Mouse (Mus musculus): ENCODE results near the gene Rbfox3.
A peak's percentile ranks its signal among the peaks of the same experiment; 100 is the strongest.

Gene Rbfox3

DNA sequence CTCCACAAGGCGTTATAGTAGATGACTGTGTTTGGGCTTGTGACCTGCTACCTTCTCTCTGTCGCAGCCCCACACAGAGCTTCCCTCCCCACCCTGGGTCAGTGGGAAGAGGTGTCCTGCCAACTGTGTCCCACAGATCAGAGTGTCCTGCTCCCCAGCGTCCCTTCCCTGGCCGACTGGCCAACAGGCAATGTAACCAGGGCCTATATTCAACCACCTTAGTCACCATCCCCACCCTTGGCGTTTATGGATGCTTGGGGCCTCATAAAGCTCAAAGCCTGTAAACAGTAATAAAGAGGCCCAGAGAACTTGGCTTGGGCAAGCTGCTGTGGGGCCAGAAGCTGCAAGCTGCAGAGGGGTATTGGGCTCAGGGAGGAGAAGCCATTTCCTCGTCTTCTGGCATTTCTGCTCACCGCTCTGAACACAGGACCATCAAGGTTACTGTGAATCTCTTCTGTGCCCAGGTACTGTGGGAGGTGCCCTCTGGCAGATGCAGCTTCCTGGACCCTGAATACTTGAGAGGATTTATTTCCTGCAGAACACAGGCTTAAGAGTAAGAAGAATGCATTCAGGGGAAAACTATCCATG is 435.8 kb downstream of the Rbfox3 start:
- no peak for DNase-seq (ENCODE audit: low spot score)

DNA sequence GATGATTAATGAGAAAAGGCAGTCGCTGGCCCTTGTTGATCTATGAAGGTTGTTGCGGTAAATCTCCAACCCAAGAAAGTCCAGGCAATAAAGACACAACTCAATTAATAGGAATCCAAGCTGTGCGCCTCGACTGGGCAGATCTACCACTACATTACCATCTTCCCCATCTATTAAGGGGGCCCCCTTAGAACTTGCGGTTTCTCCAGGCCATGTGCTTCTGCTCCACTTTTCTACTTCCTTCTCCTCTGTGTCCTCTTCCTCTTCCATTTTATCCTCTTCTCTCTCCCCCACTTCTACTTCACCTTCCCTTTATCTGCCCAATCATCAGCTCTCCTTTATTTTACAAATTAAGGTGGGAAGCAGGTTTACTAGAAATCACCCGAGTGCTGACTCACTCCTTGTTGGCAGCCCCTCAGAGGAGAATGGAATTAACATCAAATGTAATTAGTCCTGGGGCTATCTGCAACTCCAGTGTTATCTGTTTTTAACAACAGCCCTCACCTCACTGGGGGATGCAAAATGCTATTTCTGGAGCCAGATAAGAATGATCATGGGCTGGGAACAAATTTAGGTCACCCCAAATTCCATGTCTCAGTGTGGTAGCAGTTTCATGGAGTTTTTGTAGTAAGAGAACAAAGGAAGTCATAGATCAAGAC is 437.4 kb downstream of the Rbfox3 start:
- no peak for DNase-seq (ENCODE audit: low spot score)

DNA sequence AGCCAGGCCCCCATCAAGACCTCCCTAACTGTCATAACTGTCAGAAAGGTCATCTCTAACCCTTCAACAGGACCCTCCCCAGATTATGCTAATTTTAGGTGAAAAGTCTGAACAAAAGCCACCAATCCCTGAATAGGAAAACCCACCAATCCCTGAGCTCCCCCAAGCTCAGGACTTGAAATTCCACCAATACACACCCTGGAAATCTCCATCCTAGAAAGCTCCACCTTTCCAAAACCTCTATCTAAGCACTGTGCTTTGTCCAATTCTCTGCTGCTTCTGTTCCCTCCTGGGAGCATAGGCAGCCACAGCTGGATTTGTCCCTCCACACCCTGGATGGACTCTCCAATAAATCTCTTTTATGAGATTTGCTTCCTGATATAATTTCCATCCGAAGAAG is 438.2 kb downstream of the Rbfox3 start:
- no peak for DNase-seq (ENCODE audit: low spot score)

DNA sequence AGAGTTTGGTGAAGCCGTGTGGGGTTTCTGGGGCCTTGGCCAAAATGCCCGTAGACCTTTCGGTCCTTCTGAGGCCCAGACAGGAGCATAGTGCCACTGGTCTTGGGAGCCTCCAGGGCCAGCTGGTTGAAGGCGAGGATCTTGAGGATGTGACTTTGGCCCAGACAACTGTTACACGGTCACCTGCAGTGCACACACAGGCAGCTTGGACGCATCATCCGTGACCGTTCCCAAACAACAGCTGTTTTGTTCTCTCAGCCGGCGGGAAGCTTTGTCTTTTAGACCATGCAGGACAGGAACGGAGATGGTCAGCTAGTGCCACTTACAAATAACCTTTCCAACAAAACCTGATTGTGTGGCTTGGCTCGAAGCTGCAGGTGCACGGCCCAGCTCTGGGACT is 439.7 kb downstream of the Rbfox3 start:
- DNase-seq (ENCODE audit: low spot score): no peak

DNA sequence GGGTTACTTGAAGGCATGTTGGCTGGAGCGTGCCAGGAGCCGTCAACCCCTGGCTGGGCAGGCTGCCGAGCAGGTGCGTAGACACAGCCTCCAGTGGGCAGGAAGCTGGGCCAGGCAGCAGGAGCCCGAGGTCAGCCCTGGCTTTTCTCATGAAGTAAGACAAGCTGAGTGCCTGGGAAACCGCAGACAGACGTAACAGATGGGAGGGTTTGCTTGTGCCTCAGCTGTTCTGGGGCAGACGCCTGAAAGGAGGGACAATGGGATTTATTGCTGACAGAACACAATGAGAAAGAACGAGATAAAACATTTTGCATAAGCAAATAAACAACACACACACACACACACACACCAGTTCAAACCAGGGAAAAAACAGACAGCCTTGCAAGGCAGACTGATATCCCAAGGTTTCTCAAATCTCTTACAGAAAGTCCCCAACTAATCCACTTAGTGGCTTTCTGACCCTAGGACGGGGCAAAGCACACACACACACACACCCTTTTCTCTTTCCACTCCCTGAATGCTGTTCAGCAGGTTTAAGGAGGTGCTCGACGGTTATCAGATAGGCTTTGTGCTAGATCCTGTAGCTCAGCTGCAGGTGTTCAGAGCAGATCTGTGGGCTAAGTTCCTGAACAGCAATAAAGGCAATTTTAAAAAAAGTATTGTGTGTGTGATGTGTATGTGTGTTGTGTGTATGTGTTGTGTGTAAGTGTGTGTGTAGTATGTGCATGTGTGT is 441.0 kb downstream of the Rbfox3 start:
- no peak for DNase-seq (ENCODE audit: low spot score)

DNA sequence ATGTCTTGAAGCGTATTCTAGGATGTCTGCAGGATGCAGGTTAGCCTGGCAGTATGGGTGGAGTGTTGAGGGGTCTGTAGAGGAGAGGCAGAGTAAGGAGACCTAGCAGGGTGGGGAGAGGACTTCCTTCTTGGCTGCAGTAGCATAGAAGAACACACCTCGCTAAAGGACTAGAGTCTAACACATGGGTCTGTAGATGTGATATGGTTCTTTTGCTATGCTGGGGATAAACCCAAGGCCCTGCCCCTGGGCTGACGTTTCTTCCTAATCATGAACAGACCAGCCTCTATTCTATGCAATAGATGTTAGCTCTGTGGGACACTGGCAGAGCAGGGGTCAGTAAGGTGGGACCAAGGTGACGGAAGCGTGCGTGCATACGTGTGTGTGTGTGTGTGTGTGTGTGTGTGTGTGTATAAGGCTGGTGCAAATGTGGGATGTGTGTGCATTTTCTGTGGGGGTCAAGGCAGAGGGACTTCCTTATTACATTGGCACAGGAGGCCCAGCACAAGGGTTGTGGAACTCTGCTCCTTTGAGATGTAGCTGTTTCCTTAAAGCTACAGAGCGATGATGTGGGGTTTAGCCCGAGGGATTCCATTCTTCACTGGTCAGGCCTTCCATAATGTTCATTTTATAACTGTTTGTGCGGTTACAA is 441.8 kb downstream of the Rbfox3 start:
- no peak for DNase-seq (ENCODE audit: low spot score)

DNA sequence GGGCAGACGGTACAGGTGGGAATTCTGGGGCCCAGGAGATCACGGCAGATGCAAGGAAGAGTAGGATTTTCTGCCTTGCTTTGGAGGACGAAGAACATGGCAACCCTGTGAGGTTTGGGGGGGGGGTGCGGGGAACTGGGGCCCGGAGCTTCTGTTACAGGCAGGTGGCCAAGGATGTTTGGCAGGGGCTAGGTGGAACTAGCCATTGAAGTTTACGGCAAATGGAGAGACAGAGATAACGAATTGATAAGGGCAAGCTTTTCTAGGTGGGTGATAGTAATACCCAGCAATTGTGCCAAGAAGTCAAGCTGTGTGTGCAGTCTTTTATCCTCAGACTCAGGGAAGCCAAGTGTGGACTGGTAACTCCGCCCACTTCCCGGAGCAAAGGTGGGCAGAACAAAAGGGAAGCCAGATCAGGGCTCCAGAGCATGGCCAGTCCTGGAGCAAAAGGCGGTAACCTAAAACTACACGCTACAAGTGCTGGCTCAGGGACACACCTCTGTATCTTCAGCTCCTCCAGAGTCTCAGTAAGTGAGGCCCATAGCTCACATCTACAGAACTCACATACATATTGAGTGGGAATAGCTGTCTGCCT is 443.9 kb downstream of the Rbfox3 start:
- DNase-seq (ENCODE audit: low spot score): no peak

DNA sequence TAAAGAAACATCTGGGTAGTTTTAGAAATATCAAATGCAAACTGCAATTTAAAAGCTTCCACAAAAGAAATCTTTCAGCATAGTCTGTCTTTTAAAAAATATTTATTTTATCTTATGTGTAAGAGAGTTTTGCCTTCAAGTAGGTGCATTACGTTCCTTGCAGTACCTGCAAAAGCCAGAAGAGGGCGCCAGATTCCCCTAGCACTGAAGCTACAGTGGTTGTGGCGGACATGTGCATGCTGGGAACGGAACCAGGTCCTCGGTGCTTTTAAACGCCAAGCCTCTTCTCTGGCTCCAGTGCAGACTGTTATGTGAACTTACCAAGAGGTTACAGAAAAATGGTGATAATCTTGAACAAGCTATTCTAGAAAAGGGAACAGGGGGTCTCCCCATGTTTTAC is 451.1 kb downstream of the Rbfox3 start:
- DNase-seq (ENCODE audit: low spot score): no peak

DNA sequence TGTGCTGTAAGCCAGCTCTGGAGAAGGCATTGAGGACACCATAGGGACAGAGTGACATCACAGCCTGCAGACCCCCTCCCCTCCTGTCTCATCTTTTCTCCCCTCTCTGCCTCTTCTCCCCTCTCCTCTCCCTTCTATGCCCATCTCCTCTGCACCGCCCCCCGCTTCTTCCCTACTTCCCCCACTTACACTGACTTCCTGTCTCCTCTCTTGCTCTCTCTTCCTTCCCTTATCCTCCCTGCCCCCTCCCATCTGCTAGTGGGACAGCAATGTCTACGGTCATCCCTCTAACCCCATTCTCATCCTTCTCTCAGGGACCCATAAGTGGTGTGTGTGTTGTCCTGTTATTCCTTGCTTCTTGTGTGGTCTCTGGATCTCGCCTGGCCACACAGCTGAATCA is 451.9 kb downstream of the Rbfox3 start:
- no peak for DNase-seq (ENCODE audit: low spot score)

DNA sequence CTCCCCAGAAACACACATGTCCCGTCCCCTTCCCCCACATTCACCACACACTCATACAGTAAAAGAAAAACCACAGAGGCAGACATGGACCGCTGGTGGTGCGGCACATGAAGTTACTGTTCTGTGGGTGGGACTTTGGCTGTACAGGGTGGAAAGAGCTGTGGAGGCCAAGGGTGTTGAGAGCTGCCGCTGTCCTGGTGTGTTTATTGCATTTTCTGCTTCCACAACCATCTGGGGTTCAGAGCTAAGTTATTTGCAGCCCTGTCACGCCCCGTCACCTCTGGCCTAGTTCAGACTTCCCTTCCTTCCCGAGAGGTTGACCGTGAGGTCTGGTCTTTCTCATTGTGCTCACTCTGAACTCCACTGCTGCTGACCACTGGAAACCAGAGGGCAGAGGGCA is 452.3 kb downstream of the Rbfox3 start:
- DNase-seq (ENCODE audit: low spot score): no peak

DNA sequence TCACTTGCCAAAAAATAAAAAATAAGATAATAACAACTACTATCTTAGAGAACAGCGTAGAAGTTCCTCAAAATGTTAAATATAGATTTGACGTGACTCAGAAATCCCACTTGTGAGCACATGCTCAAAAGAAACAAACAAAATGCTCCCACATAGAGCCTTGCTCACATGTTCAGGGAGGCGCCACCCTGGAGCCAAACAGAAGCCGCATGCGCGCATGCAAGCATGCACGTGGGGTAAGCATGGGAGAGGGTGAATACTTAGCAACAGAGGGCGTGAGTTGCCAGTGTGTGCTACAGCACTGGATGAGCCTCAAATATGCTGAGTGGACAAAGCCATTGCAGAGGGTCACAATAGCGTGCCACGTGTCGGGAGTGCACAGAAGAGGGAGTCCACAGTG is 454.5 kb downstream of the Rbfox3 start:
- peak; percentile 48 for DNase-seq (ENCODE audit: low spot score)

DNA sequence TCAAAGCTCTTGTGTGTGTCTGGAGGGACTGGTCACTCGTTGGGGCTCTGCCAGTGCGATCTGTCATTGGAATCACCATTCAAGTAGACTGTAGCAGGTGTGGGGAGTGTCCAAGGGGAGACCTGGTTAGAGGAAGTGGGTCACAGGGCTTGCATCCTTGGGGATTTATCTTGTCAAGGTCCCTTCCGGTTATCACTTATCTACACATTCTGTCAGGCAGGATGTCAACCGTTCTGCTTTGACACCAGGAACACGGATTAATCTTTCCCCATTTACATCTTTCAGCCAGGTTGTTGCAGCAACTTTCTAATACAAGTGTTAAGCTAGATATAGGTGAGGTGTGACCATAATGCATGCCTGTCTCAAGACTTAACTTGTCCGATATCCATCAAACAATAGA is 455.6 kb downstream of the Rbfox3 start:
- no peak for DNase-seq (ENCODE audit: low spot score)

DNA sequence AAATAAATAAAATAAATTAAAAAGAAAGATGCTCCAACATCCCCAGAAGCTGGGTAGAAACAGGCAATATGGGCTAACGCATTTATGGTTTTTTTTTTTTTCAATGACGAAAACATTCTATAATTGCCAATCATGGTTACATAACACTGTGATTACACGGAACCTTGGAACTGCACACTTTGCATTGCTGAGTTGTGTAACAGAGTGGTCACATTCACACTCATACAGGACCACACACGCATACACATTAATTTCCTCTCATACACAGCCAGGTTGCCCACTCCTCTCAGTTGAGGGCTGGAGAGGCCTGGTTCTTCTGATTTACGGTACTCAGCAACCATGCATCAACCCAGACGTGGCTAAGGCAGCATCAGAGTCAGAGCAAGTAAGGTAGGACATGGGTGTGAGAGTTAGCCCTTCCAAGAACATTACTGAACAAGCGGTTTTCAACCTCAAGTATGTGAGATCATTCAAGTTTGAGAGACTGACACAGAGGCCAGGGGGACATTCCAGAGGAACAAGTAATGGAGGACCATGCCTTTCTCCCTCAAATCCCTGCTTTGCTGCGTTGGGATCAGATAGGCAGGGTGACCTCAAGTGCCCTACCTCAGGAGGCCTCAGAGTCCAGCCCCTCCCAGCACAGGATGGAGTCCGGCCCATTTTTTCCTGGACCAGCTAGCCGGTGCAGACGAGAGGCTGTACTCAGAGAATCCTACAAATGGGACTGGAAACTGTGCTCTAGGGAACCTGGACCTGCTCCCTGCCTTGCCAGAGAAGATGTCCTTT is 457.3 kb downstream of the Rbfox3 start:
- DNase-seq (ENCODE audit: low spot score): no peak

DNA sequence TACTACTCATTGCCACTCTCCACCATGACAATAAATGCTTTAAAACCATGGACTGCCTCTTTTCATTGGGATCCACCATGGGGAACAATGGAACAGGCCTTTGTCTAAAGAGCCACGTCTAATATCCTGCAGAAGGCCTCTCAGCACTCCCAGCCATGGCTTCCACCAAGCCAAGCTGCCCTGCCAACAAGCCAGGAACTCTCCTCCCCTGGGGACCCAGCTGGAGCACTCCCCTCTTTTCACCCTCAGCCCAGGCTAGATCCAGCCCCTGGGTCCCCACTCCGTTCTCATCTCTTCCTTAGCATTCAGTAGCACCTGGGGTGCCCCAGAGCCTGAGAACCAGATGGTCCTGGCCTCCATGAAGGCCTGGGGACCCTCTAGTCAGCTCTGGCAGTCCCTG is 458.4 kb downstream of the Rbfox3 start:
- no peak for DNase-seq (ENCODE audit: low spot score)

DNA sequence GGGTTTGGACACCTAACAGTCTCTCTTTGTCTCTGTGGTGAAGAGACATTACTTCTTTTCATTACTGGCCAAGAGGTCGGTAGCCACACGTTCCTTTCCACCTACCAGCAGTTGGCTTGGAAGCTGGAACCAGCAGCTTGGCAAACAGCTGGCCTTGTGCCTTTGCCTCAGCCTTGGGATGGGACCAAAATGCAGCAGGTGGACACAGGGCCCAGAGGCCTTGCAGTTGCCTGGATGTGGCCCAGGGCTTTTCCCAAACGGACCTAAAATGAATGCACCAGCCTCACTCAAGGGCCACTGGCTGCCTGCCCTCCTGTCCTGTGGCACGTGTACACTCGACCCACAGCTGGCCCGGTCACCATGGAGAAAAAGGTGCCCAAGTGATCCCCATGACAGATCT is 460.2 kb downstream of the Rbfox3 start:
- no peak for DNase-seq (ENCODE audit: low spot score)

DNA sequence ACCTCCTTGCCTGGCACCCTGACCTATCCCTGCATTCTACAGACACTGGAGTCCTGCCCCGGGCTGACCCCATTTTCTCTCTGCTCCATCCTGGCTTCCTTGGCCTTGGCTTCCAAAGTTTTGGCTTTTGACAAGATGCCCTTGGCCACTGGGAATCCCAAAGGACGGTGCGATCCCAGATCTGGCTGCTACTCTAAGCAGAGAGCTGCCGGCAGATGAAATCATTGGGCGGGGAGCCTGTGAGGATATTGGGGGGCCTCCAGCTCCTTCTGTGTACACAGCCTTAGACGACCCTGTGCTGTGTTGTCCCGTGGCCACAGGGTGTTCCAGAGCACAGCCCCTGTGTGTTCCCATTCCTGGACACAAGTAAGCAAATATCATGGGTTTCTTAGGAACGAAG is 463.0 kb downstream of the Rbfox3 start:
- no peak for DNase-seq (ENCODE audit: low spot score)

DNA sequence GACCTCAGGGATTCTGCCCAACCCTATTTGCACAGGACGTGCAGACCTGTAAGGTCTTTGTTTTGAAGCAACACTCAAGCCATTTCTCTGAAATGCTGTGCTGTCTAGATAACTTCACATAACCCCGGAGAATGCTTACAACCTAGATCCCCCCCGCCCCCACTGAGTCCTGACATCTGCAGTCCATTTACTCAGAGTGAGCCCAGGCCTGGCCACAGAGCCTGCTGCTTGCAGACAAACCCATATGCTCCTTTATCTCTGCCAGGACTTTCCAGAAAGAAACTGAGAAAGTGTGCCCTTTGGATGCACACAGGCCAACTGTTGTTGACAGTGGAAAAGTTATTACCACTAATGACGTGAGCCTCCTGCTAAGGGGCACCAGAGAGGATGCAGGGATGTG is 464.1 kb downstream of the Rbfox3 start:
- no peak for DNase-seq (ENCODE audit: low spot score)

DNA sequence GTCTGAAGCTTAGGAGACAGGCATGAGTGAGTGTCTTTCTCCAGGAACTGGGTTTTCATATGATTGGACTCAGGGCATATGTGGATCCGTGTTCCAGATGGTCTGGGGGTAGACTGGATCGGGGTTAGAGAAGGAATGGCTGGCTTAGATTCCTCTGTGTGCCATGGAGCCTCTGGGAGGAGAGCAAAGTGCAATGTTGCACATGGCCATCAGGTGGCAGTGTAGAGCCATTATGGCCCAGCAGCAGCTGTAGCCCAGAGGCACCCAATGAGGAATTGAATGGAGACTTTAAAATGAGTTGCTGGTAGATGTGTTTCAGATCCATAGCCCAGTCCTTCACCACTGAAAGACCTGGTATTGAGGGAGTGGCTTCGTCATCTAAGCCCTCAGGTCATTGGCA is 465.6 kb downstream of the Rbfox3 start:
- peak; percentile 63 for DNase-seq (ENCODE audit: low spot score)

DNA sequence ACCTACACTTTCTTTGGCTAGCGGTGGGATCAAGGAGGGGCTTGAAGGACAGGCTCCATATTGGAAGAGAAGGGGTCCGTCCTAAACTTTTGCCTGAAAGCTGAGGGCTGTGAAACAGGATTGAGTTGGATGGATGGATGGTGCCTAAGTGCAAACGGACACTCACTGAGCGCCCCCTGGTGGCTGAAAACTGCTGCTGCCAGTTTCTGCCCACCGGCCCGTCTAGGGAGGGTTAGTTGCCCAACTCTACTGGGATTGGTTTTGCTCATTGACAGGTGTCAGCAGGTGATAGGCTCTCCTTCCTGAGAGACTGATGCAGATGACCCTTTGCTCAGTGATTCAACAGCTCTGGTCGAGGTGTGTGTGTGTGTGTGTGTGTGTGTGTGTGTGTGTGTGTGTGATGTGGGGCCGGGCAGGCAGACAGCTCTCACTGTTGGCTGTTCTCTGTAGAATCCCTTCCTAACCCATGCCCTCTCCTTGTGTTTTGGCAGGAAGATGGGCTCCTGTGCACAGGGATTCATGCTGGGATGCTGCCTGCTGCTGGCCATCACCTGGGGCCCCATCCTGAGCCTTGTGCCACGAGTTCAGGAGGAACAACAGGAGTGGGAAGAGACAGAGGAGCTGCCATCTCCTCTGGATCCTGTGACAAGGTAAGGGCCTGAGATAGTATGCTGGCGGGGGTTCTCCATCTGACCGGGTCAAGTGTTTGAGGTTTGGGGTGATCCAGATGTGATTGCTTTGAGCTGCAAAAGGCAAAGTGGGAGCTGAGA is 468.0 kb downstream of the Rbfox3 start:
- DNase-seq (ENCODE audit: low spot score): no peak

DNA sequence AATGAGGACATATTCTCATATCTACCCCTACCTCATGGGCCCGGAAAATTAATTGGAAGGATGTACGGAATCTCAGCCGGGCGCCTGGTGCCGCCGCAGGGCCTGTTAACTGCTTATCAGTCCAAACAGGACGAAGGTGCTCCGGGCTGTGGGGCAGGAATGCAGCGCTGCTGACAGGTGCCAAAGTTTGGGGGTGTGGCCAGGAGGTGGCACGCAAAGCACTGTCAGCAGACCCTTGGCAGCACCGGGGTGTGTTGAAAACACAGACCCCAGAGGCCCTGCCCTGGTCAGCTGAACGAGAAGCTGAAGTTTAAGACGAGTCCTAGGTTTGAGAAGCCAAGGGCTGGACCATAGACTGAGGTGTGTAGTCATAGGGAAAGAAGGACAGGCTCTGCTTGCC is 468.7 kb downstream of the Rbfox3 start:
- no peak for DNase-seq (ENCODE audit: low spot score)

Data from layer of hippocampus, adult 9-10 months (tissue).